Mouse (Mus musculus) liver, adult (tissue): ENCODE results near the gene Emc1.
A peak's percentile ranks its signal among the peaks of the same experiment; 100 is the strongest.

ENCODE experiments used
- GATA4 ChIP-seq: IDR thresholded peaks from 2 replicates; pipeline ENCODE4 v1.6.1; 2014; ENCODE audit warnings: mild to moderate bottlenecking, low read length; ENCODE audit not compliant: insufficient replicate concordance

Gene Emc1

DNA sequence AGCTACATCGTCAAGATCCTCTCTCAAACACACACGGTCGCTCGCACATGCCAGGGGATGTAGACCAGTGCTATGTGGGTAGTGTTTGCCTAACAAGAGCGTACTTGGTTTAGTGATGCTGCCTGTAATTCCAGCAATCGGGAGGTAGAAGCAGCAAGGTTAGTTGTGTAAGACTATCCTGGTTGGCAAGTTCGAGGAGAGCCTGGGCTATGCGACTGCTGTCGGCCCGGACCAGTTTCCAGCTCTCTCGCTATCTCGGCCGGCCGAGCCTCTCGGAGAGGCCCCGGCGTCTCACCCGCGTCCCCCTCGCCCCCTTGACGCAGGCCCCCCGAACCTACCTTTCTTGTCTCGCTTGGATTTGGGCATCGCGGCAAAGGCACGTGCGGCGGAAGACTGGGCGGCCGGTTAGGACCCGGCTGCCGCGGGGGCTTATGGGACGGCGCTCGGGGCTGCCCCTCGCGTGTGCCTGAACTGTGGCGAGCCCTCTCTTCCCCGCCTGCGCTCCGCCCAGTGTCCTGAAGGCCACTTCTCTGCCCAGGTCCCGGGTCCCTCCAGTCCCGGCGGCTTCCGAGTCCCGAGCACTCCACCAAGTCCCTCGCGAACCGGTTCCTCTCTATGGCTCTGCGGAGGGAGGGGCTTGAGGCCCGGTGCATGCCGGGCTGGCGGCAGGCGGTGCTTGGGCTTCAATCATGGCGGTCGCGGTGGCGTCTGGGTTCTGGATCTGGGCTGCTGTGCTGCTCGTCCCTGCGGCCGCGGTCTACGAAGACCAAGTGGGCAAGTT lies at the start of gene Emc1, which contains the start of the genes Mrto4 and Ubr4:
TSS of gene Emc1 (plus strand) at position 657 of the 781 bp plus-strand sequence.
TSS of gene Mrto4 (minus strand) at position 646 of the 781 bp plus-strand sequence.
TSS of gene Ubr4 (plus strand) at position 679 of the 781 bp plus-strand sequence.
- TF ChIP-seq GATA4, result no peak; the same call in 1 of the 2 replicates

DNA sequence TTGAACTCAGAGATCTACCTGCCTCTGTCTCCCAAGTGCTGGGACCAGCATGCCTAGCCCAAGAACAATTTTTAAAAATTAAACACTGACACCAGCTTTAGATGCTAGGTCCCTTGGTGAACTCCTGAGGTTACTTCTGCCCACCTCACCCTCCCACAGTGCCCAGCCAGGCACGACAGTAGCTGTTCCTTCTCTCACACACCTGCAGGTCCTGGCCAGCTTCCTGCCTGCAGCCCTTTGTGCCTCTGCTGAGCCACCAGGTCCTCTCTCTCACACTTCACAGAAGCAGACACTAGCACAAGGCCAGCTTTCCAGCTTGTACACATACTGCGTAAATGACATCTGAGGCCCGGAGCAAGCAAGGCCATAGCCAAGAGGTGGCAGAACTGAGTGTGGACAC lies 46.9 kb upstream of the Emc1 start:
- TF ChIP-seq GATA4, result no peak

DNA sequence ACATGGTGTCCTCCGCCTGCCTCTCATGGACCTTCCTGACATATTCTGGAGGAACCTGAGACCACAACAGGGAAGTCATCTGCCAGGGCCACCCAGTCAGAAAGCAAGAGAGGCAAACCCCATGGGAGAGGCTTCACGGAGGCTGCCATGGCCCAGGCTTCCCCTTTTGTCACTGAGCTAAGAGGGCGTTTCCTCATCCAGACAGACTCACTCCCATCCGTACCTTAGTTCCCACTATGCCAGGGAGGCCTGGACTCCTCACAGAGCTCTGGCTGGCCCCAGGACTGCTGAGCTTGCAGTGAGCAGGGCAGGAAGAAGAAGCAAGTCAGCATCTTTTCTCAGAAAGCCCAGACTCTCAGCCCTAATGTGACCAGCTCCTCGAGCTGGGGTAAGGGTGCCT lies 44.5 kb upstream of the Emc1 start:
- no peak for TF ChIP-seq GATA4

DNA sequence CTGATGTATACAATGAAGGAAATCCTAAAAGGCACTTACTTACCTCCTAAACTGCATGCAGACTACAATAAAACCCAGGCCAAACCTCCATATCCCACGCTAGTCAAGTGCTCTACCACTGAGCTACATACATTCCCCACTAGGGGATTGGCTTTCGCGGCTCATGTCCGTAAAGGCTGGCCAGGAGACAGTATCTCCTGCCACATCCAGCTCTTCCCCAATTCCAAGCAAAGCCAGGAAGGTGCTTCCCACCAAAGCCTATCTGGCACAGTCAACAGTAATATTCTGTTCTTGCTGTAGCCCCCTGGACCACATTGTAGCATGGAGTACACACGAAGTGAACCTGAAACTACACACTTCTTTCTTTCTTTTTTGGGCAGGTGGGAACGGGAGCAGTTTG lies 42.7 kb upstream of the Emc1 start:
- TF ChIP-seq GATA4, result no peak

DNA sequence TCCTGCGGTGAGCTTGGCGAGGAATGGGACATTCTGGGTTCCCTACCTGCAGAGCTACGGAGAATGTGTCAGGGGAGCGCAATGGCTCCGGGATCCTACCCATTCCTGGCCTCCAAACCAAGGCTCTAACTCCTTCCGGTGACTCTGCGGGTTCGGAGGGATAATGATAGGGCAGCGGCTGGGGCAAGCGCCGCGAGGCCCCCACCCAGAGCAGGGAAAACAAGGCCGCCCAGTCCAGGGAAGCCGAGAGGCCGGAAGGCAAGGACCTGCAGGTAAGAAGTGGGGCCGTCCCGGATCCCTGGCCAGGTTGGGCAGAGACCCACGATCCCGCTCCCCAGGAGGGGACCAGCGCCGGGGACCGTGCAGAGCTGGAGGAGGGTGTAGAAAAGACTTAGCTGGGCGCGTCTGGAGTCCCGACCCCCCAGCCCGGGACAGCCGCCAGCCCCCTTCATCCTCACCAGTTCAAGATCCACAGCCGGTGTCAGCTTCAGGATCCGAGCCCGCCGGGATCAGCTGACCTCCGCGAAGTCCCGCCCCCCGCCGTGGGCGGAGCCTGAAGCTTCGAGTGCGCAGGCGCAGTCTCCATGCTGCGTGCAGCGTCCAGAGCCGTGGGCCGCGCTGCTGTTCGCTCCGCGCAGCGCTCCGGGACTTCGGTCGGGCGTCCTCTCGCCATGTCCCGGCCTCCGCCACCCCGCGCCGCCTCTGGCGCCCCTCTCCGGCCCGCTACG lies 42.1 kb upstream of the Emc1 start, which contains the start of the genes Pqlc2 and Akr7a5:
TSS of gene Pqlc2 (minus strand) at position 538 of the 728 bp plus-strand sequence.
TSS of gene Akr7a5 (plus strand) at position 574 of the 728 bp plus-strand sequence.
- TF ChIP-seq GATA4, result no peak

DNA sequence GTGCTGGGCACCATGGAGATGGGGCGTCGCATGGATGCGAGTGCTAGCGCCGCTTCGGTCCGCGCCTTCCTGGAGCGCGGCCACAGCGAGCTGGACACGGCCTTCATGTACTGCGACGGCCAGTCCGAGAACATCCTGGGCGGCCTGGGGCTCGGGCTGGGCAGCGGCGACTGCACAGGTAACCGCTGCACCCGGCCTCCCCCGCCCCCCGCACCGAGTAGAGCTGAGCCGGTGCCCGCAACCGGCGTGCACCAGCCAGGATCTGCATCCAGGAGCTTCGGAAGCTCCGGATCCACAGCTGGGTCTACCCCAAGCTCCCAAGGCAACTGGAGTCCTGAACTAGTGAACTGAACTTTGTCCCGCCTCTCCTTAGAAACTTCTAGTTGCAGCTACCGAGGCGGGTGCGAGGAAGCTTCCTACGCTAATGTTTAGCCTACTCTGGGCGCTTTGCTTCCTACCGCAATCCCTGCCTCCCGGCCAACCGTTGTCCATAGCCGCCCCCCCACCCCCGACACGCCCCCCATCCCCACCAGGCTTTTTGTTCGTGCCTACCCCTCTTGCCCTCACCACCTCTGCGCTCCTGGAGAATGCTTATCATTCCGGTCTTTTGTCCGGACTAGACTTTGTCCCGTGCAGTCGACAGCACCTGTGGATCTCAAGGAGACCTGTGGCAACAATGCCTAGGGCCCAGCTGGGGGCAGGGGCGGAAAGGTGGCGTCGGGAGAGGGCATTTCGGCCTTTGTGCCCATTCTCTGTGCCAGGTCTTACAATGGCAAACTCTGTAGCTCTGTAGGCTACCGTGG lies 41.3 kb upstream of the Emc1 start:
- no peak for TF ChIP-seq GATA4

DNA sequence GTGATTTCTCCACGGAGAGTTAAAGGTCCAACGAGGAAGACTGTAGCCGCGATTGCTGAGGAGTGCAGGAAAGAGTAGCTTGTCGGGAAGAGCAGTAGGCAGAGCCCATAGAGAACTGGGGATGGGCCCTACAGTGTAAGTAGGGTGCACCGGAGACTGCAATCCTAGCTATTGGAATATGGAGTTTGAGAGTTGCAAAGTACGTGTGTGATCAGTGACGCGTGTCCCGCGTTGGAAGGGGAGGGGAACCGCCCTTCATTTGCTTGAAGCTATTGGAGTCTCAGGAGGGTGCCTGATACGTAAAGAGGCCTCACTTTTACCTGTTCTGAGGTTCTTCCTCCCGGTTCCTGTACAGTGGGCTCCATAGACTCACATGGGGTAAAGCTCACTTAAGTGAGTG lies 40.7 kb upstream of the Emc1 start:
- TF ChIP-seq GATA4, result no peak

DNA sequence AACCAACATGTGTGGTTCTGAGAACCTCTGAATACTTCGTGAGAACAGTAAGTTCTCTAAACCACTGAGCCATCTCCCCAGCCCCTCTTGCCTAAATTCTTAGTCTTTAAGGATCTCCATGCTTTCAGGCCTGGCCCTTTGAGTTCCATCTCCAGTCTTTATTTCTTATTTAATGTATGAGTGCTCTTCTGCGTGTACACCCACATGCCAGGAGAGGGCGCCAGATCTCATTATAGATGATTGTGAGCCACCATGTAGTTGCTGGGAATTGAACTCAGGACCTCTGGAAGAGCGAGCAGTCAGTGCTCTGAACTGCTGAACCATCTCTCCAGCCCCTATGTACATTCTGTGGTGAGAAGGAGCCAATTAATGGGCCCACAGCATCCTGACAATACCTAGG lies 39.8 kb upstream of the Emc1 start:
- no peak for TF ChIP-seq GATA4

DNA sequence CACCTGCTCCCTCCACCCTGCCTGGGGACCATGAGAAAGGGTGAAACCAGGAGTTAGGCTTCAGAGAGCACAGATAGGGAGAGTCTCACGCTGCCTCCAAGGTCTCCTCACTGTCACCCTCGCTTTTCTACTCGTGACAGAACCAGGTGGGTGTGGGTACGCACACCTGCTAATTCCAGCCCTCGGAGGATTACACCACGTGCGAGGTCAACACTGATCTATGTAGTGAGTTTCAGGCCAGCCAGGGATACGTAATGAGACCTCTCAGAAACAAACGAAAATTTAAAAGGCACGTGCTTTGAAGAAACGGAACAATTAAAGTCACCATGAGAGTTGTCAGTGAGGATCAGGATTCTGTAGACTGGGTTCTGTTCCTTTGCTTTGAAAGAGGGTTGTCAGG lies 33.9 kb upstream of the Emc1 start:
- TF ChIP-seq GATA4, result no peak

DNA sequence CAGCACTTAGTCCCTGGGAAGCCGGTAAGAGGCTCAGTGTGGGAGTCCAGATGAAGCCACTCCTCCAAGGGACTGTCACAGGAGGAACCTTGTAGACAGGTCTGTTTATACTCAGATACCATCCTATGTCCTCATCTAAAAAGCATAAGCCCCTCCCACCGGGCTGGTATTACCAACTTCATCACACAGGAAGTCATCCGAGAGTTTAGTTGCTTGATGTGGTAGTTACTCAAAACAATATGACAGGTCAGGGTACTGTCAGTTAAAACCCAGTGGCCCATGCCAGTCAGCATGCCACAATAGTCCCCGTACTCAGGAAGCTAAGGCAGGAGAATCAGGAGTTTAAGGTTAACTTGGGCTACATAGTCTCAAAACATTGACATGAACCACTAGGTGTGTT lies 32.6 kb upstream of the Emc1 start:
- no peak for TF ChIP-seq GATA4

DNA sequence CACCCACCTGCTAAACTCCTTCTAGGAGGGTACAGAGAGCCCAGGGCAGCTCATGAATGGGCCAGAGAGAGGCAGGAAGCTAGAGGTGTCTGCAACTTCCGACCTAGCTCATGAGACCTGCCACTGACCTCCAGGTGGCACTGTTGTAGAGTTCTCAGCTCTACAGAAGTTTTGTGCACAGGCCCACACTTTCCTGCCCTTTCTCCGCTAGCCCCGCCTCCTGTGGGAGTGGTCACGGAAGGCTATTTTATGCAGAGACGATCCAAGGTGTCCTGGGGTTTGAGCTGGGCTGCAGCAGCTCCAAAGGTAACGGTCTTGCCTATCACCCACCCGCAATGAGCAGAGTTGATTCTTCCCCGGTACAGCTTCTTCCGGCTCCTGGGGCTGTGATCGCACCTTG lies 21.8 kb upstream of the Emc1 start:
- no peak for TF ChIP-seq GATA4

DNA sequence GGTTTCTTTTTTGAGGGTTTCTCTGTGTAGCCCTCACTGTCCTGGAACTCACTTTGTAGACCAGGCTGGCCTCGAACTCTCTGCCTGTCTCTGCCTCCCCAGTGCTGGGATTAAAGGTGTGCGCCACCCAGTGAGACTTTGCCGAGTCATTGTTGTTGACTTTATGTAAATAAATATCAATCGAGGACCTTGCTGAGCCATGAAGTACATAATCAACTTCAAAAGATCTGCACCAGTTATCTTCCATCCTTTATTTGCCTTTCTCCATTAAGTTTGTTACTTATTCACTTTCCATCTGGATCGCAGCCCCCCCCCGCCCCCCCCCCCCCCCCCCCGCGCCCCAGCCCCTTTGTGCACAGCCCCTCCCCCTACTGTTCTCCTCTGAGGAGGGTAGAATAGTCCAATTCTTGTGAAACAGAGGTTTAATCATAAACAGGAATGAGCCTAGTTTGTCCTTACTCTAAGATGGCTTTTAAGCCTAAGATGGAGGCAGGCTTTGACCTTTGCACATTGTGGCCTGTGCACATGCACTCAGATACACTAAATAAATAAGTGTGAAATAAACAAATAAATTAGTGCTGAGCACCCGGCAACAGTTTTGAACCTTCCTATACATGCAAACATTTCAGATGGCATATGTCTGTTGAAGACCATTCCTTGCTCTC lies 17.6 kb upstream of the Emc1 start:
- TF ChIP-seq GATA4, result 0 out of 2 replicates have a peak, but pooled peaks have one; percentile 34

DNA sequence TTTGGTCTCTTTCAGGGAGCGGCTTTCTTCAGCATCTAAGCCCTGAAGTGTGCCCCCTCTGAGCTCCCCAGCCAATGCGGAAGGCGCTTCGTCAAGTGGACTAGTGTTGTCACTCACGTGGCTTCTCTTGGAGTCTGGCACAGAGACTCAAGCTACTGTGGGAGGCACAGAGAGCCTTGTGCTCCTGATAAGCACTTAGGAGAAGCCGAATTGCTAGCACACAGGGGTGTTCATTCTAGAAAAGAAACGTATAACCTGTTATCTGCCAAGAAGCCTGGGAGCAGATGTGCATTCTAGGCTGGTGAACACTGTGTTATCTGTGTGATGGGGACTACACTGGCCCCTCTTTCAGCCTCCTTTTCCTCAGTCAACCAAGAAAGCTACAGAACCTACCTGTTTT lies 16.9 kb upstream of the Emc1 start:
- no peak for TF ChIP-seq GATA4

DNA sequence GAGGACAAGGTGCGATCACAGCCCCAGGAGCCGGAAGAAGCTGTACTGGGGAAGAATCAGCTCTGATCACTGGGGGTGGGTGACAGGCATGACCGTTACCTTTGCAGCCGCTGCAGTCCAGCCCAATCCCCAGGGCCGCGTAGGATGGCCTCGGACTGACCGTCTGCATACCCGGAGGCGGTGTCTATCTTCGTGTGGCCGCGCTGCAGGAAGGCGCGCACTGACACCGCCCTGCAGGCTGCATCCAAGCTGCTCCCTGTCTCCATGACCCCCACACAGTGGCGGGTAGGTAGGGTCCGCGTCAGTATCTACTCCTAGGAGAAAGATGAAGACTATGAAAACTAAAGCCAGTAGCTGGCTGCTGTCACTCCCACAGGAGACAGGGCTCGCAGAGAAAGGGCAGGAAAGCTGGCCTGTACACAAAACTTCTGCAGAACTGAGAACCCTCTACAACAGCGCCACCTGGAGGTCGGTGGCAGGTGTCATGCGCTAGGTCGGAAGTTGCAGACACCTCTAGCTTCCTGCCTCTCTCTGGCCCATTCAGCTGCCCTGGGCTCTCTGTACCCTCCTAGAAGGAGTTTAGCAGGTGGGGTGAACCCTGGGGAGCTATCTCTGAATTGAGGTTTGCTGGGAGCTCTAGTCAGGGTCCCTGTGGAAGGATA lies 15.4 kb upstream of the Emc1 start:
- TF ChIP-seq GATA4, result no peak
